Mouse (Mus musculus) layer of hippocampus, postnatal 14 days (tissue): ENCODE data around the gene Dock10. TPM values are rescaled to one million over a fixed set of nuclear protein-coding genes. Genes with fewer than 3 reads are reported as not detected.

Source experiments
- DNase-seq, 2 experiments: peaks; one replicate each; pipeline ENCODE4 v3.0.0; 2021 to 2022; ENCODE audit warnings: low spot score in 2 of 2, mixed read lengths in 1 of 2
- total RNA-seq, 2 experiments: library from RNA; stranded (reverse); gene quantifications; 2 replicates each; pipeline ENCODE4 v1.2.3; 2021

The Dock10 gene
- total RNA-seq, 2 experiments from 2014 or later, result 47.0 to 50.6 TPM

DNA sequence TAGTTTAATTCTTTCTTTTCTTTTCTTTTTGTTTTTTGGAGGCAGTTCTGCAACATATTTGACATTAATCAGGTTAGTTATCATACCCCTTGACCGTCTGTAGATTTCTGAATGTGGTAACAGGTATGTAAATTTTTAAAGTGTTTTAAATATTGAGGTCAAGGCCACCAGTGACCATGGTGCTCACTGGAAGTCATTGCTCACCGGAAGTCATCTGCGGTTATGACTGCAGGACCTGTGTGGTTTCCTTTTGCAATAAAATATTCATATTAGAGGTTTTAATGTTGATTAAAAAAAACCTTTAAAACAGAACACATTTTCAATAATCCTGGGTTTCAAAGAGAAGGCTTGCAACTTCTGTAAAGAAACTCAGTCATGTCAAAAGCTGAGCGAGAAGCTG, 28.2 kb downstream of the Dock10 start:
- no peak for DNase-seq

DNA sequence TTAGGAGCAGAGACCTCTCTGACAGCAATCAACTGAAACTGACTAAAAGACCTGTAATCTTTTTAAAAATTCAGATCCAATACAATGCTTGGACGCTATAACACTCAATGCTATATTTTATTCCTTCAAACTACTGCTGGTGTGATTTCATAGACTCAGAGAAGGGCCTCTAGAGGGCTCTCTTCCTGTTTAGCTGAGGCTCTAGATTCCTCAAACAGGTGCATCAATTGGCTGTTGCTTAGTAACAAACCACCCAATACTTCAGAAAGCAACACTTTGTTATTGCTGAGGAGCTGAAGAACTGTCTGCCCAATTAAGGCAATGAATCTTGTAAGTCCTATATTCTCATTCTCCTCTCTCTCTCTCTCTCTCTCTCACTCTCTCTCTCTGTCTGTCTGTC, 30.1 kb downstream of the Dock10 start:
- no peak for DNase-seq

DNA sequence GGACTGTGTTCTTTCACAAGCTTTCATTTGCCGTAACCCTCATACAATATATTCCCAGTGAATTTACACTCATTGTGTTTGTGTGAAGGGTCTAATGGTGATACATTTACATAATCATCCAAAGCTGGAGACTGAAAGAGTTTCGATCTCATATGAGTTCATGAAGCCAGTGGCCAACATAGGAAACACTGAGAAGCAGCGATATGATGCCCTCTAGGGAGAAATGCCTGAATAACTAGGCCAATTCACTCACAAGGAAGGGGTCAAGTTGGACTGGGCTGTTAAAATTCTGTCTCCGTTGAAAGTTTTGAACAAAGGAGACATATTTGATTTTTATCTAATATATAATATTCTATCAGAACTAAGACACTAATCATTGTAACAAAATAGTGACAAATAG, 30.9 kb downstream of the Dock10 start:
- DNase-seq, result no peak

DNA sequence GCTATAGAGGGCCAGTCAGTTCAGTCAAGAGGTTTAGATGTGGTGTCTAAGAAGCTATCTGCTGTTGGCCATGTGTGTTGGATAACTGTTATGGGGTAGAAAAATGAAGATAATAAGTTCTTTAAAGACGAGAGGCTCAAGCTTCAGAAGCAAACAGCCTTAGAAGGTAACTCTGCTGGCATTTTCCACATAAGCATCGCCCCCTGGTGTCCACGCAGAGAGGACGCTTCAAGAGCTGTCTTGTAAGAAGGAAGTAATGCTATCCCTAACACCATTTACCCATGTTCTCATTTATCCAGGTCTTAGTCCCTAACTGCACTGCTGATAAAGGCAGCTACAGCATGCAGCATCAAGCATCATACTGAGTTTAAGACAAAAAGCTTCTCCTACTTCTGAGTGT, 35.7 kb downstream of the Dock10 start:
- peak in 1 of 2 experiments; percentile 54 for DNase-seq

DNA sequence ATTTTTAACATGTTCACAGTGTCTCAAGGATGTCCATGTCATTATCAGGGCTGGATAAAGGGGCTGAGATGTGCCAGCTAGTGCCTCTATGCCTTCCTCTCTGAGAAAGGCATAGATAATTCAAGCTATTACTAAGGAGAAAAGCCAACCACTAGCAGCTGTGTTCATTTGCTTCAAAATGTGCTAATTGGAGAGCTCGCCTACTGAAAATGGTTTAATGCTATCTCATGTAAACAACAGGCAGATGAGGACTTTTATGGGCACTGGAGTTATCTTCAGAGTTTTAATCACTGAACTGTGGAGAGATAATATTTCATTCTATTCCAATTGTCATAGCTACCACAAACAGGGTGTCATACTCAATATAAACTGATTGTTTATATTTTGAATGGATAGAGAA, 36.3 kb downstream of the Dock10 start:
- DNase-seq, result no peak

DNA sequence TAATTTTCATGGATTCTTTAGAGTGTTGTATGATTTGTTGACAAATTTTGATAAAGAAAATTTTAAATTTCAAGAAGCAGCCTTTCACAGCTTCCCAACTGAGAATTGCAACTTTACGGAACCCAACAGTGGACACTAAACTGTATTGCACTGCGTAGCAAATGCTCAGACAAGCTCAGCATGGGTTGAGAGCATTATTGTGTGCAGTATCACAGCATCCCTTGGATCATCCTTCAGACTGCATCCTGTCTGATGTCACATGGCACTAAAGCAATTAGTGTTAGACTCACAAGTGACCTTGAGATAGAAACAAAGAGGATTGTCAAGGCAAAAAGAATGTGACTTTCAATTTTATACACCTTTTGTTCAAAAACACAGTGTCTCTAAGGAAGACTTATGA, 37.1 kb downstream of the Dock10 start:
- DNase-seq, result no peak

DNA sequence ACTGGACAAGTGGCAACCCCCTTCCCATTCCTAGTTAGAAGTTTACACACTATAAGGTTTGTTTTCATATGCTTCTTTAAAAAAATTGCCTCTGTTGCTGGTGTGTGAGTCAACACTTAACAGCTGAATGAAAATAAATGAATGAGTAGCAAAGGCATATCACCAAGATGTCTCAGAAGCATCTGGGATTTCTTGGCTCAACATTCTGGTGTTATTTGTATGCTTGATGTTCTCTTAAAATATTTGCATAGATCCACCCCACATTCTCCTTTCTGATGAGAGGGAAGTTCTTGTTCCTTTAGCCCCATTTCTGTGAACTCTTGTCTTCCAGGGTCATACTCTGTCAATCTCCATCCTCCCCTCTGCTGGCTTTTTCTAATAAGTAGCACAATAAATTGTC, 38.2 kb downstream of the Dock10 start:
- no peak for DNase-seq

DNA sequence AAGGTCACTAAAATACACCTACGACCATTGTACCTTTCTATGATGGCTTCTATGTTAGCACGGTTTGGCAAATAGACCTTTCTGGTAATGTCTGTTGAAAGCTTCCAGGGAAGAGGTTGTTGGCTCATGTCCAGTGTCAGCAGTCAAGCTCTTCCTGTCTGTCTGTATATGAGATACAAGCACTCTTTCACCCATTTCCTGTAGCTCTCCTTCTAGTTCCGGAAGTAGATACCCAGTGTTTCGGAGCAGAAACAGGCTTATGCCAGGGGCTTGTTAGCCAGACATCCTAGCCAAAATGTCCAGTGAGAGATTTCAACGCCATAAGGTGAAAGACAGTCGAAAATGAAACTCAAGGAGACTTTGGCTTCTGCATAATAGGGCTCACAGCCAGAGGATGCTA, 38.9 kb downstream of the Dock10 start:
- no peak for DNase-seq

DNA sequence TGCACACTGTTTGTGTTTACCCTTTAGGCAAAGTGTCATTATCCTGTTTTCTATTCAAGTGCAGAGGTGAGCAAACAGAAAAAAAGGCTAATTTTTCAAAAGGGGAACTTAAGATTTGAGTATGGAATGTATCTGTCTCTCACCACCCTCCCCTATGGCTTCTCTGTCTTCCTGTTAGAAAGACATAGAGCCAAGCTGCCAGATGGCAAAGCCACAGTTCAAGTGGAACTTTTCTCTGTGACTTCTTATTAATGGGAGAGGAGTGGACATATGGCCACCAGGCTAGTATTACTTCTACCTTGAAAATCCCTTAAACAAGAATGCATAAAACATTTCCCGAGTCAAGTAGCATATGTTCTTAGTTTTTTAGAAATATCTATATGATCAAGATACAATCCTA, 39.7 kb downstream of the Dock10 start:
- no peak for DNase-seq

DNA sequence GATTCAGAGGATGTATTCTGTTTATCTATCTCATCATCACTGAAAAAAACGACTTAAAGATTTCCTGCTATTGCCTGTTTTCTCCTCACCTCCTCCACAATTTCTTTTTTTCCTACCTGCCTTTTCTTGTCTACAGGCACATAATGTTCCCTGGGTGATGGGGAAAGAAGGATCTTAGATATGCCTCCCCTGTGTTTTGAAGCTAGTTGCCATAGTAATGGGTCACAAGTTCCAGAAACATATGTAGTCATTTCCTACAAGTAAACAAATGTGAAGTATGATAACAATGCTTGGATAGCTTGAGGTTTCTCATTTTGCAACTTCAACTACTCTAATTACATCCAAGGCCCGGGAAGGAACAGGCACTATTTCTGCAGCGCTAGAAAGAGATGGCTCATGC, 42.4 kb downstream of the Dock10 start:
- DNase-seq, result no peak

DNA sequence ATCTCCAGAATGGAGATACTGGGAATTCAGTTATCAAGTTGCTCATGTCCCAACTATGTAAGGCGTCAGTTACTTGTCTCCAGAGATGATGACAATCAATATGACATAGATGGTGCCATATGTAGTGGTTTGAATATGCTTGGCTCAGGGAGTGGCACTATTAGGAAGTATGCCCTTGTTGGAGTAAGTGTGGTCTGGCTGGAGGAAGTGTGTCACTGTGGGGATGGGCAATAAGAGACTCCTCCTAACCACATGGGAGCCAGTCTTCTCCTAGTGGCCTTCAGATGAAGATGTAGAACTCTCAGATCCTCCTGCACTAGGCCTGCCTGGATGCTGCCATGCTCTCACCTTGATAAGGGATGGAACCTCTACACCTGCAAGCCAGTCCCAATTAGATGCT, 44.4 kb downstream of the Dock10 start:
- DNase-seq, result no peak

DNA sequence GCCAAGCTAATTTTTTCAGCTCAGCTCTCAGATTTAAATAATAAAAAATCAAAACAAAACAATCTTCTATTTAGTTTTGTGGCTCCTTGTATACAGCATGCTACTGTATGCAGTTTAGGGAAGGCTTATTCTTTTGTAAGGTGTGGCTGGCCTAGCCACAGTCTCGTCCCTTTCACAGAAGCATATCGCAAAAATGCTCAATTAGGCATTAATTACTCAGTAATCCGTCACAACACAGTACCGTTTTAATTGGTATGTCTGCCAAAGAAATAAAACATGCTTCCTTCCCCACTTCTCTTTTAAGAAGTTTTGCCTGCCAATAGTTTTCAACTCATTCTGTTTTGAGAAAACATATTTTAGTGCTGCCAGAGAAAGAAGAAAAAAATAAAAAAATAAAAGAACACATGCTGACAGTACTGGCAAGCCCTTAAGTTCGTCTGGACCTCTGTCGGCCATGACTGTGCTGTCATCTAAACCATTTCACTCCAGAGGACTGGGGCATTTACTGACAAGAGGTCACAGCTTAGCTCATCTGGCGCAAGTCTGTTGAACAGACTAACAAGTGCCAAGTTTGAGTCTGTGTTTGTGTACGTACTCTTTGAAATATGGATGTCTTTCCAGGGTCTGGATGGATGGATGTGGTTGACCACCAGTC, 47.6 kb downstream of the Dock10 start:
- no peak for DNase-seq

DNA sequence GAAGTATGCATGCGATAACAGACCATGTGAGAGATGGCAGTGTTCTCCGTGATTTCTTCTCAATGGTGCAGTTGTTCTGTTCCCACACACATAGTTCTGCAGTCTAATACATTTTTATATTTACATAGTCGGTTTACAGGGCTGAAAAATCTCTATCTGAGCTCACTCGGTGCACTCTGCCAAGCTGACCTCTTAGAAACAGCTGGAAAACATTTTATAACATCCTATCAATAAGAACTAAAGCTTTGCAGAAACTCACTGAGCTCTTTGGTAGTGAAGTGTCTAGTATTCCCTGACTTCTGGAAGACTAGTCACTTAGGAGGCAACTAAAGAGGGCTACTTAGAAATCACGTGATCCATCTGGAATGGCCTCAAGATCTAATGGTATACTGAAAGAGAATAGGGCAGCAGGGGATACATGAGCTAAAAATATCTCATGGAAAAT, 48.2 kb downstream of the Dock10 start:
- no peak for DNase-seq

DNA sequence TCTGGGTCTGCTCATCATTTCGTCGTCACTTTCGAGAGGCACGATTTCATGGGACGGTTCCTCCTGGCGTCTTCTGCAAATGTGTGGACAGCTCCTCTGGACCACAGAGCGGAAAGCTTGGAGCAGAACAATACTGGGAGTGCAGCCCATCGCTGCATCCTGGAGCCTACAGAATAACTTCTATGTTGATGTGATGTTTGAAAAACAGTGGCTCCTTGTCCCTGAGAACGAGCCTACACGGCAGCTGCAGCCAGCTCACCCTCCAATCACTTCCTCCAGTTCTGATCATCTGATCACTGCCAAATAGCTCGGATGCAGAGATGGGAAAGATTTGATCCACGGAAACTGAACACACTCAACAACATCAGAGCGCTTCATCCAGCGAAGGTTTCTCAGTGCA, 49.0 kb downstream of the Dock10 start:
- peak; percentile 26 to 46 for DNase-seq

DNA sequence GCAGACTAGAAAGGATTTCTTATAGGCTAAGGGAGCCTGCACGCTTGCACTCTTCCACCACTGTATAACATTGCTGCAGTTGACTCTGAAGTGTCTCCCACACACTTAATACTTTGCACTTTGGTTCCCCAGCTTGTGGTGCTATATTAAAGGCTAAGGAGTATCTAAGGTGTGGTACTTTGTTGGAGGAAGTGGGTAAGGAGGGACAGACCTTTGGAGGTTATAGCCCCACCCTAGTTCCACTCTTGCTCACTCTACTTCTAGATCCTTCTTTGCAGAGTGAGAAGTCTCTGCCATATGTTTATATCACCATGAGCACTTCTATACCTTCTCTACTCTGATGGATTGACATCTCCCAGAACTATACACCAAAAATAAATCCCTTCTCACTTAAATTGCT, 55.0 kb downstream of the Dock10 start:
- DNase-seq, result no peak

DNA sequence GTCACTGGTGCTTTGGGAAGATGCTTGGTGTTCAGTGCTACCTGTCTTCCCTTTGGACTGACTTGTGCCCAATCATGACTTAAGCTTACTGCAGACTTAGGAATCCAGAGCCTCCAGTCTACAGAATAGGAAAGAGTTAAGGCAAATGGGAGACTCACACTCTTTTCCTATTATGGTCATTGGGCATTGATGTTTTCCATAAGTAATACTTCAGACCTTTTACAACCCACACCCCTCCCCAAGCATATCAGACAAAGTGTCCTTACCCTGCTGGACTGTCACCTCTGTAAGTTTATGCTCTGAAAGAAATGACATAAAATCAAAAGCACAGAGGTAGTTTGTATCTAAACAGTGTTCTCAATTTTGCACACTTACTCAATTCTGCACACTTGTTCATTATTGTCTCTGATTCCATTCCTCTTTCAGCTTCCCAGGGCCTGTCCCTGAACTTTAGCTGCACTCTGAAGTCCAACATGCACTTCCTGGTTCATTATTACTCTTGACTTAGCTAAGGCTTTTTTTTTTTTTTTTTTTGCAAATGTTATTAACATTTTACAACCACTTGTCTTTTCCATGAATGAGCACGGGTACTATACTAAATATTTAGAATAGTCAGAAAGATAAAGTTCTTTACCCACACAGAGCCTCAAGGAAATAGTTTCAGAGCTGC, 82.2 kb downstream of the Dock10 start:
- DNase-seq, result no peak

DNA sequence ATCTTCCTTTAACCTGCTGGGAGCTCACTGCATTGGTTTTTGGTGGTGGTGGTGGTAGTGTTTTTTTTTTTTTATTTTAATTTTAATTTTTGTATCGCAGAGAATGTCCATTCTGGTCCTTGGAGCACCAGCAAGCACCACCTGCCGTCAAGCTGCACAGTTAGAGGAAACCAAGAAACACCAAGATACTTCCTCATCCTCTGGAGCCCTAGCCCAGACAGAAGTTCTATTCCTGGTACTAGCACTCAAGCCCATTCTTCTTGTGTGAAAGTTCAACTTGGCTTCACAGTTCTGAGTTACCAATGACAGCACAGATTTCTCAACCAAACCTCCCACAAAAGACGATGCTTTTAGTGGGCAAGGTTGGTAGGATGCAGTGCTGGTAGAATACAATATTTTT, 86.6 kb downstream of the Dock10 start:
- no peak for DNase-seq

DNA sequence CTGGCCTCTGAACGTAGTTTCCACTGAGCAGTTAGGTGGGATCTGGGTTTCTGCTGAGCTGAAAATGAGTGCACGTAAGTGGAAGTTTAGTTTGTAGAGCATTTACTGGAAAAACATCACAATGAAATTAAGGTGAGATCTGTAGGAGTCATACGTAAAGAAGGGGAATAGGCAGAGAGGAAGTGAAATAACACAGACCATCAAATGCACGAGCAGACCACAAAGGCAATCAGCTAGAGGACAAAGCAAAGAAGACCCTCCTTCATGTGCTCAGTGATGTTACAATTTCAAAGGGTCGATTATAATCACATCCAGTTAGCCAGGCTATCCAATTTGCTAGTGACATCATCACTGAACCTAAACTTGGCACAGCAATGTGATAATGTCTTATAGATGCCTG, 87.3 kb downstream of the Dock10 start:
- no peak for DNase-seq

DNA sequence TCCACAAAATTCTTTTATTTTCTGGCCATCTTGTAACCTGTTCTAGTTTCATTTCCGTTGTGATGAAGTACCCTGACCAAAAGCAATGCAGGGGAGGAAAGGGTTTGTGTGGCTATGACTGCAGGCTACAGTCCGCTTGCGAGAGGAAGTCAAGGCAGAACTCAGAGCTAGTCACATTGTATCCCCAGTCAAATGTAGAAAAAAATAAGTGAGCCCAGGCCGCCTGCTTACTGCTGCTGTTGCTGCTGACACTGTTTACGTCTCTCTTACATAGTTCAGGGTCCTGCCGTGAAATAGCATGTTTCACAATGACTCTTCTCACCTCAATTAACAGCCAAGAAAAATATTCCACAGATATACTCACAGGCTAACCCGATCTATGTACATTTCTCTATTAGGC, 87.9 kb downstream of the Dock10 start:
- no peak for DNase-seq

DNA sequence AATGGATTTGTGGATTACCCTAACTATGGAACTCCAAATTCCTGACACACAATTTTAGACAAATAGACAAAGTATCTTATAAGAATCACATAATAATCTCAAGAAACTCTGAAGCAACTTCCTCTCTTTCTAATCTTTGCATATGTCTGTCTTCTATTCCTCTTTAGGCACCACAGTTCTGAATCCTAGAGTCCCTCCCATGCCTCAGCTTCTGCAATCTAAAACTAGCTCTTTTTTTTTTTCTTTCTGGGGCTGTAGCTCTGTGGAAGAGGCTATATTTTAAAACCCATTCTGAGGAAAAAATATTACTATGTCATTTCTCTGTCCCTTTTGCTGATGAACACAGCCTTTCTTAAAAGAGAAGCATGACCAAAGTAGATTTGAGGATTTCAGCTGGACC, 92.6 kb downstream of the Dock10 start:
- DNase-seq, result no peak

DNA sequence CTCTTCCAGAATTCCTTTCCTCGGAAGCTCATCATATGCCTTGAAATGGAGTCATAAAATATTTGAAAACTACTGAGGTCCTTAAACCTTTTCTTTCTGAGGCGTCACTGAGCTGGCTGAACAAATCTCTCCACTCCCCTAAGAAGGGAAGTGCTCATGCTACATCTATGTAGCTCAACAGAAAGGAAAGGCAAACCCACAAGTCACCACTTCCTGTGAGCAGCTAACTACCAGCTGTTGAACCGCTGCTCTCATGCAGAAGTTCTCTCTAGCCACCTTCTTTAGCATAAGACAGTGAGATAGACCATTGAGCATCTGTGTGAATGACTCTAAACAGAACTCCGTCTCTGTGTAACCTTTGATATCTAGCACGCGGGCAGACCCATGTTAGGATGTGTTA, 93.2 kb downstream of the Dock10 start:
- no peak for DNase-seq

DNA sequence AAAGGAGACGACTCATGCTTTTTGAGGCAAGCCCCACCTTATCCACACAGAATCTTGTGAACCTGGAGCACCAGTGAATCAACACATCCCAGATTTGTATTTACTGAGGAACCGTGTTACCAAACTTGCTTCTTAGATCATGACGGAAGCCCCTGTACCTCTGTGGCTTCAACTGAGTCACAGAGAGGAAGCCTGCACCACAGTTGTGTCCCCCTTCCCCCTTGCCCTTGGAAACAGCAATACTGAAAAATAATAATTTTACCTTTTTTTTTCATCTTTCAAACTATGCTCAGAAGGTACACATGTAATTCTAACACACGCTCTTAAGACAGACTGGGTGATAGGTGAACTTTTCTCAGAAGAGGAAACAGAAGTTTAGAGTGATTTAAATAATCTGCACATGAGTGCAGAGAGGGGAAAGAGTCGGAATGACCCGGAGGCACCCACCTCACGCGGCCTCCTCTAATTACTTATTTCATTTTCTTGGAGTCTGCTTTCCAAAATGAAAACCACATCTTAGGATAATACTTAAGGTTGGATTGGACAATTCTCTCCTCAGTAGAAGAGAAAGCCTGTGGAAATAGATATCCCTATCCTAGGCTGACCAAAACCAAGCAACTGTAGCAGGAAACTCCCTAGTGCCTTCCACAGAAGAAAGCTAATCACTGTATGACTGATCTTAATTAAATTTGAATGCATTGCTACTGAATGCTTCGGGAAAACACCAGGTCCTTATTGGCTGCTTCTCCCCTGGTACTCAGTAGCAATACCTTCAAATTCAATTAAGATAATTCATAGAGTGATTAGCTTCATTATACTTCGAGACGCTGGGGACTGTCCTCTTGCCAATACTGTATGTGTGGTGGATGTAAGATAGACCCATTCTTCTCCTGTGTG, 96.6 kb downstream of the Dock10 start:
- DNase-seq, result no peak
